Mouse (Mus musculus): ENCODE data around the gene Prdm1. TPM values are rescaled to one million over a fixed set of nuclear protein-coding genes. Genes with fewer than 3 reads are reported as not detected.

The Prdm1 gene
- total RNA-seq, 2 experiments from 2014 or later, result 1.0 to 1.3 TPM

DNA sequence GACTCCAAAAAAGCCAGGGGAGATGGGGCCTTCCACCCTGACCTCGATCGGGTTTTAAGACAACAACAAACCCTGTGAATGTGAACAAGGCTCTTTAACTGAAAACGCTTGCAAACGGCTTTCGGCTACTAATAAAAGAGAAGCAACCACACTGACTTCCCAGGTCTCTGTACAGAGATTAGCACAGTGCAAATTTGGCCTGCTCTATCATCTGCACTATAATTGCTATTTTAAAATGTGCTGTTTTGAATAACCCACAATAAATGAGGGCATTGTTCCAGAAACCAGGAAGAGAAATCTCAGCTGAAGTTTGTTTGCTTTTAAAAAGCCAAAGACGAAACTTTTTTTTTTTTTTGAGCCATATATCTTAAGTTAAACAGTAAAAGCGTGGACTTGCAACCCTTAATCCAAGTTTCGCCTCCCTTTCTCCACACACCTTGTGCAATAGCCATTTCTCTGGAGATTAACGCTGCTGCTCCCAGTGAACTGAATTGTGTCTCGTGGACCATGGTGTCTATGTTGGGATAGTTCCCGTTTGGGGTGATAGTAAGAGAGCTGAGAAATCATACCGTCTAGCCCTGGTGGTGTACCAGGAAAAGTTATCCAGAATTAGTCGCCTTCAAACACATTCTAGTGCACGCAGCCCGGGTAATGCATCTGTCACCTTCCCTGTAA lies 34.3 kb downstream of the Prdm1 start:
- no peak for DNase-seq (ENCODE audit: low spot score in 2 of 2)

- no peak for DNase-seq (ENCODE audit: low spot score in 2 of 2)
Observed at GRCm38 (mm10) chr10:44492815-44493525, 35.3 kb downstream of the Prdm1 start.

DNA sequence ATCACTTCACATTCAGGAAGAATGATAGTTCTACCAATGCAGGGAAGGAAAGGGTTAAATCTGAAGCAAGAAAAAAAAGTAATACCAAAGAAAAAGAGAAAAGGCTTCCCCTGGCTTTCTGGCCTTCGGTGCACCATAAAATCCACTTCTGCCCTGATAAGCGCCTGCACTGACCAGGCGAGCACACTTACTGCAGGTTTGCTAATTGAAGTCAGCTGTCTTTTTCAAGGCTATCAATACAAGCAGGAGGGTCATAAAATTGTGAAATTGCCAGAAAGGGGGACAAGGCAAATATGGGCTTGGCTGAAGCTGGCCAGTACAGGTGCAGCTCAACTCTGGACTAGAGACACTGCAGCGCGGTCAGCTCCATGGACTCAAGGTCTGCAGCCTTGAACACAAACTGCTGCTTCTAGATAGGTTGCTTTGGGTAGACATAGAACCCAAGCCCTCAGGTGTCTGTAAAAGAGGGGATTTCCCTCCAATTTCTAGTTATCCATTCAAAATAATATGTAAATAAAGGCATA lies 37.3 kb downstream of the Prdm1 start:
- no peak for DNase-seq (ENCODE audit: low spot score in 2 of 2)

GRCm38 (mm10) chr10:44487132-44487531 lies 41.2 kb downstream of the Prdm1 start:
- DNase-seq (ENCODE audit: low spot score in 2 of 2), result no peak

- no peak for DNase-seq (ENCODE audit: low spot score in 2 of 2)
Observed at GRCm38 (mm10) chr10:44484077-44484476, 44.2 kb downstream of the Prdm1 start.

GRCm38 (mm10) chr10:44483116-44483515 lies 45.2 kb downstream of the Prdm1 start:
- no peak for DNase-seq (ENCODE audit: low spot score in 2 of 2)

GRCm38 (mm10) chr10:44481379-44481778 lies 46.9 kb downstream of the Prdm1 start:
- DNase-seq (ENCODE audit: low spot score in 2 of 2), result no peak

DNA sequence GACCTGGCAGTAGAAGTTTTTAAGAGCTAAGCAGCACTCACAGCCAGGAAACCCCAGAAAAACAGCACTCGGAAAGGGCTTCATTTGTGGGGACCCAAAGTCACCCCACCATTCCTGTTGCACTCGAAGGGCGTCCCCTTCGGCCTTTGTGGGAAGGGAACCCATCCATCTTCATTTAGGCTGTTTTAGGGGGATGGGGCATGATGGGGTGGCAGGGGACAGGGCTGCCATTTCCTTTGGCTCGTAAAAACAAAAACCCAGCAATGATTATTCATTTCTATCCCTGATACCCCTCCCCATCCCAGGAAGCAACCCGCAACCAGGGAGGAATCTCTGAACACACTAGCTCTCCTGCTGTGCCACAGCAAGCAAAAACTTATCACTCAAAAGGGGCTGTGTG lies 49.0 kb downstream of the Prdm1 start:
- DNase-seq (ENCODE audit: low spot score in 2 of 2), result no peak

GRCm38 (mm10) chr10:44478091-44478490 lies 50.2 kb downstream of the Prdm1 start:
- no peak for DNase-seq (ENCODE audit: low spot score in 2 of 2)

DNA sequence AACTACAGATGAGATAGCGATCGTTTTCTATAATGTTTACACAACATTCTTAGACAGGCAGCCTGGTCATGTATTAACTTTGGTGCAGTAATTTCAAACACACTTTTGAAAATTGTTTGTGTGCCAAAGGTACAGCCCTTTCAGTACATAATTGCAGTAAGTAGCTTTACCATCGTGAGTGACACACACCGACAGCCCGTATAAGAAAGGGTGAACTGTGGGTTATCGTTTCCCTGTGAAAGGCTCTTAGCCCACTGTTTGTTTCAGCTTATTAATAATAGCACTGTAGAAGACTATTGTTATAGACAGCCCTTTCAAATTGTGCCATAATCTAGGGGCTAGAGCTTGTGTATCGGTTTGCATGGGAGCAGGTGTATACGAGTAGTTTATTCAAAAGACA lies 51.1 kb downstream of the Prdm1 start:
- no peak for DNase-seq (ENCODE audit: low spot score in 2 of 2)

- no peak for DNase-seq (ENCODE audit: low spot score in 2 of 2)
Observed at GRCm38 (mm10) chr10:44476523-44476922, 51.8 kb downstream of the Prdm1 start.

GRCm38 (mm10) chr10:44475376-44475775 lies 52.9 kb downstream of the Prdm1 start:
- no peak for DNase-seq (ENCODE audit: low spot score in 2 of 2)

DNA sequence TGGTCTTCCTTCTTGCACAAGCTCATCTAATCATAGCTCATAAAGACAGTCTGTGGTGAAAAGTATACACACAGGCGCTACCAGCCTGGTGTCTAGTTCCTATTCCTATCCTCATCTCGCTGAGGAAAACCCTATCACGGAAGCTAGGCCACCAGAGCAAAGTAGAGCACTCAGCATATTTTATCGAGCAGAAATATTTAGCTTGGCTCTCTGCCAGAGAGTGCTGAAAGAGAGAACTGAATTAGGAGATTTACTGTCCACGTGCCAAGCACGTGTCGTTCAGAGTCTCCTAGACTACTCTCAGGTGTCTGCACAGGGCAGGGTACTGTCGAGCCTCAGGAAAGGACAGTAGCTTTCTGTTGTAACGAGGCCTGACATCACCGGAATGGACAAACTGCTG lies 54.0 kb downstream of the Prdm1 start:
- no peak for DNase-seq (ENCODE audit: low spot score in 2 of 2)

DNA sequence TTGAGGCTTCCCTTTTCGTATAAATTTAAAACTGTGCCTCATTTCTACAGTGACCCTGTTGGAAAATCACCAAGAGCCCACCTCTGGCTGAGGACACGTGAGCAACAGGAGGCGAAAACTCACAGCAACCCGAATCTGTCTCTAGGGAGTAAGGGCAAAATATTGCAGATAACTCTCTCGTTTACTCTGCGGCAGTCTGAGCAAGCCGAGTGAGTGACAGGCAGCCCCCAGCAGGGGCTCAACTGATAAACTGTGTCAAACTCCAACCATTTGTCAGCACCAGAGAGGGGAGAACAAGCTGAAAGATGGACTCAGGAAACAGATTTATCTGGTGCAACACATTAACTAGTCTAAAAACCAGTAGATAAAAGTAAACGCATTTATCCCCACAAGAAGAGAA lies 62.7 kb downstream of the Prdm1 start:
- no peak for DNase-seq (ENCODE audit: low spot score in 2 of 2)

GRCm38 (mm10) chr10:44464563-44464962 lies 63.7 kb downstream of the Prdm1 start:
- no peak for DNase-seq (ENCODE audit: low spot score in 2 of 2)

GRCm38 (mm10) chr10:44463856-44464255 lies 64.4 kb downstream of the Prdm1 start:
- DNase-seq (ENCODE audit: low spot score in 2 of 2), result no peak

DNA sequence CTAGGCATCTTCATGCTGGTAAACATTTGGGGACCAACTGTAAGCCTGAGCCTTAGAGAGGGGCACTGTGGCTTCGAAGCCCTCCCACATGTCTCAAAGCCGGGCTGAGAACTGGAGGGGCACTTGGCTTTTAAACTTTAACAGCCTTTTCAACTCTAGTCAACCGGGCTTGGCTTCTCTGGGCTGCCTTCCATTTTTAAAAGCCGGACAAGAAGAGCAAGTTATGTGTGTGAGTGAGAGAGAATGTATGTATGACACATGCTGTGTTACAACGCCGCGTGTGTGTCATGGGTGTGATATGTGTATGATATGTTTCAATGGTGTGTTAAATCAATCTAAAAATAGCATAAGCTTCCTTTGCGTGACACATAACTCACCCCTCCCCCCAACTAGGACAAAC lies 66.0 kb downstream of the Prdm1 start:
- DNase-seq (ENCODE audit: low spot score in 2 of 2), result no peak

DNA sequence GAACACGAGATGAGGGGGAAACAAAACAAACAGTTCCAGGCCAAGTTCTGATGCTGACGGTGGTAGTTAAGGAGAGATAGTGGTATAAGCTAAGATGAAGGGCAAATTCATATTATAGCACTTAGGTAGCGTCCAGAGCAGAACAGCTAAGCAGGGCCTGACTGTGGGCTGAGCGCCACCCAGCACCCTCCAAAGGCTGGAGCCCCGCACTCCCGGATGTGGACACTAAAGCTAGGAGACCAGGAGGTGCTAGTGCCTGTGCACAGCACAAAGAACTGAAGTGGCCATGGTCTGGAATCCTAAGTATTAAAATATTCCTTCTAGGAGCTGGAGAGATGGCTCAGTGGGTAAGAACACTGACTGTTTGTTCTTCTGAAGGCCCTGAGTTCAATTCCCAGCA lies 67.2 kb downstream of the Prdm1 start:
- no peak for DNase-seq (ENCODE audit: low spot score in 2 of 2)

- DNase-seq (ENCODE audit: low spot score in 2 of 2), result peak in 1 of 2 experiments; percentile 54
Observed at GRCm38 (mm10) chr10:44460095-44460810, 68.0 kb downstream of the Prdm1 start.

GRCm38 (mm10) chr10:44459321-44460000 lies 68.8 kb downstream of the Prdm1 start:
- no peak for DNase-seq (ENCODE audit: low spot score in 2 of 2)

DNA sequence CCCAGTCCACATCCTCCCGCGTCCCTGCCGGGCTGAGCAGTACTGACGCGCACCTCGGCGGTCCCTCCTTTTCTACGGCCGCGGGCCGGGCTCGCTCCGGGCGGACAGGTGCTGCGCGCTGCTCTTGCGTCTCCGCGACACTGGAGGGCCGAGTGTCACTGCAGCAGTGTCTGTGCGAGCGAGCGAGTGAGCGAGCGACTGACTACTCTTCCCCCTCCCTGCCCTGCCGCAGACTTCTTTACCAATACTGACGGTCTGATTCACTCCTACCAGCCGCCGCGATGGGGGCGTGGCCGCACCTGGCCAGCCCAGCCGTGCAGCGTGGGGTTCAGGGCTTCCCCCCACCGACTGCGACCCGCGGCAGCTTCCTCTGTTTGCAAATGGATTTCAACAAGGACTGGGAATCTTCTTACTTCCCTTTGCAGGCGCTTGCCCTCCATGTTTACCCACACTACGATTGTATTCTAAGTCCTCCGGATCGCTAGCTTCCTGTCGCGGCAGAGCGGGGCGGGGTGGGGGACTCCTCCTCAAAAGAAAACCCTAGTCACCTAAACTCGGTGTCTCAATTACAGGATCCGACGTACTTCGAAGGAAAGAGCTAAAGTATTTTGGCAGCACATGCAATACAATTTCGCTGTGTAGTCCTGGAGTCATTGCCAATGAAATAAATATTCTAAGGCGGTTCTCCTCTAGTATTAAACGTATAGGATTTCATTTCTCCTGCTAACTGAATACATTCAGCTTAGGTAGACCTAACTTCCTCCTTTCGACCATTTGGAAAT lies 69.6 kb downstream of the Prdm1 start:
- DNase-seq (ENCODE audit: low spot score in 2 of 2), result peak; percentile 12 to 45
